Mouse (Mus musculus) forebrain, embryonic 13.5 days (tissue): ENCODE data around the gene Kxd1. TPM values are rescaled to one million over a fixed set of nuclear protein-coding genes. Genes with fewer than 3 reads are reported as not detected.

Experiments
- ATAC-seq: fragments of 200-750 bp; cut with Nextera tagmentation; 2 replicates; pipeline ENCODE4 v1.8.0; 2017
- H3K27ac ChIP-seq: fragments of 300-500 bp; sonication (generic); 2 replicates; pipeline ENCODE4 v1.5.1; 2015; ENCODE audit warnings: inconsistent platforms, mild to moderate bottlenecking, moderate library complexity
- H3K27me3 ChIP-seq: fragments of 300-500 bp; sonication (generic); 2 replicates; pipeline ENCODE4 v1.6.1; 2015; ENCODE audit warnings: mild to moderate bottlenecking, inconsistent platforms
- H3K36me3 ChIP-seq: fragments of 300-500 bp; sonication (generic); 2 replicates; pipeline ENCODE4 v1.6.1; 2015; ENCODE audit warnings: mild to moderate bottlenecking, inconsistent platforms; ENCODE audit not compliant: poor library complexity, severe bottlenecking
- H3K4me1 ChIP-seq: fragments of 300-500 bp; sonication (generic); 2 replicates; pipeline ENCODE4 v1.6.1; 2015; ENCODE audit warnings: inconsistent platforms
- H3K4me2 ChIP-seq: fragments of 300-500 bp; sonication (generic); 2 replicates; pipeline ENCODE4 v1.6.1; 2015; ENCODE audit warnings: inconsistent platforms, mild to moderate bottlenecking, moderate library complexity
- H3K4me3 ChIP-seq: fragments of 300-500 bp; sonication (generic); 2 replicates; pipeline ENCODE4 v1.5.1; 2015; ENCODE audit warnings: mild to moderate bottlenecking, inconsistent platforms
- H3K9ac ChIP-seq: fragments of 300-500 bp; sonication (generic); 2 replicates; pipeline ENCODE4 v1.6.1; 2015; ENCODE audit warnings: mild to moderate bottlenecking, inconsistent platforms
- H3K9me3 ChIP-seq: fragments of 300-500 bp; sonication (generic); replicated peaks from 2 replicates; pipeline ENCODE4 v1.6.1; 2016; ENCODE audit warnings: inconsistent platforms
- WGBS: fragments of 180-500 bp; shearing (Covaris S2); methylation state at CpG from one replicate; pipeline ENCODE4 v1.1.7; 2015; 5-methylcytosine and 5-hydroxymethylcytosine counted together
- polyA plus RNA-seq: library from polyadenylated mRNA; unstranded; fragments of >200 nt; fragmentation: Nextera tagmentation; extraction: Ambion mirVana; gene quantifications from 2 replicates; pipeline ENCODE4 v1.2.1, GENCODE M21; 2015

The Kxd1 gene
- polyA plus RNA-seq, 1 experiment from 2014 or later, result 53.6 TPM

- Histone ChIP-seq H3K9me3 (no peaks in the 10 kb centered on the region), H3K36me3 (peaks cover 9% of the 10 kb centered on the region; the same call in 1 of the 2 replicates), H3K27me3 (no peaks in the 10 kb centered on the region), H3K4me3 (no peak overlapping the region), H3K9ac (no peak overlapping the region), H3K4me1 (no peaks in the 10 kb centered on the region), H3K4me2 (no peak overlapping the region), H3K27ac (no peak overlapping the region)
- ATAC-seq, result no peak
- 94% methylated on average over 4 of the region's 4 CpGs for WGBS
Observed at GRCm38 (mm10) chr8:70468733-70469132, 59.0 kb downstream of the Kxd1 start.

GRCm38 (mm10) chr8:70467907-70468306 is 59.8 kb downstream of the Kxd1 start:
- H3K4me1 ChIP-seq, result peaks cover 6% of the 10 kb centered on the region; the same call in 1 of the 2 replicates
- H3K27ac ChIP-seq, result no peak overlapping the region
- H3K9me3 ChIP-seq, result no peaks in the 10 kb centered on the region
- H3K4me2 ChIP-seq, result no peak overlapping the region
- no peak for ATAC-seq
- 94% methylated on average over 1 of the region's 1 CpGs for WGBS
- no peaks in the 10 kb centered on the region for H3K27me3 ChIP-seq
- H3K9ac ChIP-seq, result no peak overlapping the region
- H3K4me3 ChIP-seq, result no peak overlapping the region
- H3K36me3 ChIP-seq, result peaks cover 9% of the 10 kb centered on the region; the same call in 1 of the 2 replicates

GRCm38 (mm10) chr8:70467229-70467725 is 60.5 kb downstream of the Kxd1 start:
- H3K27ac ChIP-seq, result no peak overlapping the region
- peaks cover 6% of the 10 kb centered on the region; the same call in 1 of the 2 replicates for H3K4me1 ChIP-seq
- no peak for ATAC-seq
- 84% methylated on average over 5 of the region's 5 CpGs for WGBS
- H3K4me3 ChIP-seq, result no peak overlapping the region
- no peak overlapping the region for H3K4me2 ChIP-seq
- H3K9ac ChIP-seq, result 0 out of 2 replicates have a peak overlapping the region, but pooled peaks have one; percentile 8
- H3K27me3 ChIP-seq, result no peaks in the 10 kb centered on the region
- peaks cover 9% of the 10 kb centered on the region; the same call in 1 of the 2 replicates for H3K36me3 ChIP-seq
- no peaks in the 10 kb centered on the region for H3K9me3 ChIP-seq

GRCm38 (mm10) chr8:70466771-70467170 is 61.0 kb downstream of the Kxd1 start:
- no peak overlapping the region for H3K4me2 ChIP-seq
- peaks cover 6% of the 10 kb centered on the region; the same call in 1 of the 2 replicates for H3K4me1 ChIP-seq
- no peak overlapping the region for H3K27ac ChIP-seq
- ATAC-seq, result no peak
- no peaks in the 10 kb centered on the region for H3K27me3 ChIP-seq
- 81% methylated on average over 11 of the region's 11 CpGs for WGBS
- peaks cover 9% of the 10 kb centered on the region; the same call in 1 of the 2 replicates for H3K36me3 ChIP-seq
- no peak overlapping the region for H3K4me3 ChIP-seq
- H3K9me3 ChIP-seq, result no peaks in the 10 kb centered on the region
- 0 out of 2 replicates have a peak overlapping the region, but pooled peaks have one; percentile 8 for H3K9ac ChIP-seq

GRCm38 (mm10) chr8:70466305-70466704 is 61.5 kb downstream of the Kxd1 start:
- H3K9ac ChIP-seq, result no peak overlapping the region
- H3K27me3 ChIP-seq, result no peaks in the 10 kb centered on the region
- peaks cover 9% of the 10 kb centered on the region; the same call in 1 of the 2 replicates for H3K36me3 ChIP-seq
- peaks cover 6% of the 10 kb centered on the region; the same call in 1 of the 2 replicates for H3K4me1 ChIP-seq
- WGBS, result 91% methylated on average over 4 of the region's 4 CpGs
- H3K9me3 ChIP-seq, result no peaks in the 10 kb centered on the region
- no peak for ATAC-seq
- no peak overlapping the region for H3K4me3 ChIP-seq
- no peak overlapping the region for H3K4me2 ChIP-seq
- H3K27ac ChIP-seq, result no peak overlapping the region

- Histone ChIP-seq H3K4me3 (no peak overlapping the region), H3K4me1 (peaks cover 6% of the 10 kb centered on the region; the same call in 1 of the 2 replicates), H3K27ac (no peak overlapping the region), H3K4me2 (no peak overlapping the region), H3K27me3 (no peaks in the 10 kb centered on the region), H3K9ac (no peak overlapping the region), H3K9me3 (no peaks in the 10 kb centered on the region), H3K36me3 (peaks cover 7% of the 10 kb centered on the region; the same call in 1 of the 2 replicates)
- ATAC-seq, result no peak
- WGBS, result 94% methylated on average over 4 of the region's 4 CpGs
Observed at GRCm38 (mm10) chr8:70465701-70466100, 62.1 kb downstream of the Kxd1 start.

- peaks cover 6% of the 10 kb centered on the region; the same call in 1 of the 2 replicates for H3K4me1 ChIP-seq
- 91% methylated on average over 6 of the region's 6 CpGs for WGBS
- H3K27ac ChIP-seq, result no peak overlapping the region
- no peaks in the 10 kb centered on the region for H3K27me3 ChIP-seq
- ATAC-seq, result no peak
- no peaks in the 10 kb centered on the region; the same call in 1 of the 2 replicates for H3K9me3 ChIP-seq
- H3K4me3 ChIP-seq, result no peak overlapping the region
- H3K36me3 ChIP-seq, result 0 out of 2 replicates have a peak, but pooled peaks cover 10% of the 10 kb centered on the region
- no peak overlapping the region for H3K4me2 ChIP-seq
- H3K9ac ChIP-seq, result 0 out of 2 replicates have a peak overlapping the region, but pooled peaks have one; percentile 6
Observed at GRCm38 (mm10) chr8:70464162-70464561, 63.6 kb downstream of the Kxd1 start.

GRCm38 (mm10) chr8:70463306-70463705 is 64.5 kb downstream of the Kxd1 start:
- H3K27ac ChIP-seq, result no peak overlapping the region
- H3K4me2 ChIP-seq, result no peak overlapping the region
- ATAC-seq, result no peak
- no peaks in the 10 kb centered on the region for H3K27me3 ChIP-seq
- no peak overlapping the region for H3K4me3 ChIP-seq
- H3K4me1 ChIP-seq, result peaks cover 6% of the 10 kb centered on the region; the same call in 1 of the 2 replicates
- 63% methylated on average over 4 of the region's 4 CpGs for WGBS
- H3K9ac ChIP-seq, result 0 out of 2 replicates have a peak overlapping the region, but pooled peaks have one; percentile 6
- H3K36me3 ChIP-seq, result 0 out of 2 replicates have a peak, but pooled peaks cover 10% of the 10 kb centered on the region
- no peaks in the 10 kb centered on the region; the same call in 1 of the 2 replicates for H3K9me3 ChIP-seq

- ATAC-seq, result no peak
- no peaks in the 10 kb centered on the region; the same call in 1 of the 2 replicates for H3K9me3 ChIP-seq
- WGBS, result 89% methylated on average over 8 of the region's 8 CpGs
- H3K36me3 ChIP-seq, result 0 out of 2 replicates have a peak, but pooled peaks cover 10% of the 10 kb centered on the region
- peaks cover 6% of the 10 kb centered on the region; the same call in 1 of the 2 replicates for H3K4me1 ChIP-seq
- no peaks in the 10 kb centered on the region for H3K27me3 ChIP-seq
- no peak overlapping the region for H3K4me2 ChIP-seq
- no peak overlapping the region for H3K4me3 ChIP-seq
- H3K9ac ChIP-seq, result no peak overlapping the region
- H3K27ac ChIP-seq, result no peak overlapping the region
Observed at GRCm38 (mm10) chr8:70462516-70462813, 65.3 kb downstream of the Kxd1 start.

GRCm38 (mm10) chr8:70461765-70462515 is 65.8 kb downstream of the Kxd1 start:
- no peaks in the 10 kb centered on the region; the same call in 1 of the 2 replicates for H3K9me3 ChIP-seq
- H3K4me1 ChIP-seq, result peaks cover 6% of the 10 kb centered on the region; the same call in 1 of the 2 replicates
- ATAC-seq, result no peak
- 92% methylated on average over 16 of the region's 16 CpGs for WGBS
- H3K9ac ChIP-seq, result no peak overlapping the region
- 0 out of 2 replicates have a peak, but pooled peaks cover 10% of the 10 kb centered on the region for H3K36me3 ChIP-seq
- no peak overlapping the region for H3K4me2 ChIP-seq
- no peak overlapping the region for H3K27ac ChIP-seq
- H3K4me3 ChIP-seq, result no peak overlapping the region
- no peaks in the 10 kb centered on the region for H3K27me3 ChIP-seq

GRCm38 (mm10) chr8:70460606-70461005 is 67.2 kb downstream of the Kxd1 start:
- 84% methylated on average over 9 of the region's 9 CpGs for WGBS
- H3K27me3 ChIP-seq, result no peaks in the 10 kb centered on the region

GRCm38 (mm10) chr8:70460199-70460598 is 67.6 kb downstream of the Kxd1 start:
- 87% methylated on average over 5 of the region's 5 CpGs for WGBS
- no peak for ATAC-seq
- Histone ChIP-seq H3K4me3 (no peak overlapping the region), H3K9ac (no peak overlapping the region), H3K36me3 (0 out of 2 replicates have a peak, but pooled peaks cover 6% of the 10 kb centered on the region), H3K4me2 (no peak overlapping the region), H3K27ac (no peak overlapping the region), H3K9me3 (no peaks in the 10 kb centered on the region; the same call in 1 of the 2 replicates), H3K4me1 (peaks cover 6% of the 10 kb centered on the region; the same call in 1 of the 2 replicates), H3K27me3 (no peaks in the 10 kb centered on the region)

More at GRCm38 (mm10) chr8:70460606-70461005, 67.2 kb downstream of the Kxd1 start:
- Histone ChIP-seq H3K4me3 (no peak overlapping the region), H3K36me3 (0 out of 2 replicates have a peak, but pooled peaks cover 6% of the 10 kb centered on the region), H3K9me3 (no peaks in the 10 kb centered on the region; the same call in 1 of the 2 replicates), H3K9ac (no peak overlapping the region), H3K27ac (no peak overlapping the region), H3K4me2 (no peak overlapping the region), H3K4me1 (peaks cover 6% of the 10 kb centered on the region; the same call in 1 of the 2 replicates)
- ATAC-seq, result no peak
